Mouse (Mus musculus) lung, adult 18-20 months (tissue): ENCODE data around the gene Fzr1.

Experiments used
- DNase-seq, 2 experiments: peaks; one replicate each; pipeline ENCODE4 v3.0.0; 2022; ENCODE audit warnings: mixed read lengths in 2 of 2

Fzr1 gene

DNA sequence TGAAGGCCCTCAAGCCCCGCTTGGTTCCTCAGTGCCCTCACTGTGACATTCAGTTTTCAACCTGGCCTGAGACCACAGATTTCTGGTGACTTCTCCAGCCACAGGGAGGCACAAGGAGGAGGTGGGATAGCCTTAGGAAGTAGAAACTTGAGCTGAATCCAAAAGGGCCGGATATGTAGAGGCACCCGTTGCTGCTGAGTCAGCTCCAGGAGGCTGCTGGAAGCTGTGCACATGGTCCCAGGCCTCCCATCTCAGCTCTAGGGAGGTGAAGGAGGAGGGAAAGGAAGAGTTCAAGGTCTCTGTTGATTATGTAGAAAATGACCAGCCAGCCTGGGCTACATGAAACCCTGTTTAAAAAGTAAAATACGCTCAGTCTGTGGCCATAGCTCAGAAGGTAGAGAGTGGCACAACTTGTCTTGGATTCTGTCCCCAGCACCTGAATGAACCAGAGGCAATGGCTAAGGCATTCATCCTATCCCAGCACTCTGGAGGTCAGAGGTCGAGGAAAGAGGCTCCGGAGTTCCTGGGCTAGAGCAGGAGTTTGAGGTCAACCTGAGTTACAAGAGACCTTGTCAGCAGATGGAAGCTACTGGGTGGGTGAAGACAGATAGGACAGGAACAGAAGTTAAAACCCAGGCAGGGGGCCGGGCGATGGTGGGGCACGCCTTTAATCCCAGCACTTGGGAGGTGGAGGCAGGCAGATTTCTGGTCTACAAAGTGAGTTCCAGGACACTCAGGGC is 23.4 kb downstream of the Fzr1 start:
- DNase-seq: no peak

DNA sequence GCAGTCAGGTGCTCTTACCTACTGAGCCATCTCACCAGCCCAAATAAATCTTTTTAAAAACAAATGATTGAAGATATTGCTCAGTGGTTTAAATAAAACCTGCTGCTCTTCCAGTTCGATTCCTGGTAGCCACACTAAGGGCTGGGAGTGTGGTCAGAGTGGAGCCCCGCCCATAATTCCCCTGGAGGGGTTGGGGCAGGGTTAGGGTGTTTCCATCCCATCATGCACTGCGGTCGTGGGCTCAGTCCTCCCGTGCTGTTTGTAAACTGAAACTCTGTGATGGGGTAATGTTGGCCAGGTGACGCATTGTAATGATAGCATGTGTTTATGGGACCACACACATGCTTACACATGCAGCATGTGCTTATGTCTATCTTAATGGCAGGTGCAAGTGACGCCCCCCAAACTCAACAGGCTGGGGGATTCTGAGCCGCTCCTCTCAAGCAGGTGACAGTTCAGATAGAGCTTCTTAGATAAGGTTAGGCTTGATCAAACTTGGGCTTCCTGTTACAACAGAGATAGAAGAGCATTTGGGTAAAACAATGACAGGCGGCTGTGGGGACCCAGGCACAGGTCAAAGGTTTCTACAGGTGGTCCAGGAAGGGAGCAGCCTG is 26.5 kb downstream of the Fzr1 start:
- no peak for DNase-seq

DNA sequence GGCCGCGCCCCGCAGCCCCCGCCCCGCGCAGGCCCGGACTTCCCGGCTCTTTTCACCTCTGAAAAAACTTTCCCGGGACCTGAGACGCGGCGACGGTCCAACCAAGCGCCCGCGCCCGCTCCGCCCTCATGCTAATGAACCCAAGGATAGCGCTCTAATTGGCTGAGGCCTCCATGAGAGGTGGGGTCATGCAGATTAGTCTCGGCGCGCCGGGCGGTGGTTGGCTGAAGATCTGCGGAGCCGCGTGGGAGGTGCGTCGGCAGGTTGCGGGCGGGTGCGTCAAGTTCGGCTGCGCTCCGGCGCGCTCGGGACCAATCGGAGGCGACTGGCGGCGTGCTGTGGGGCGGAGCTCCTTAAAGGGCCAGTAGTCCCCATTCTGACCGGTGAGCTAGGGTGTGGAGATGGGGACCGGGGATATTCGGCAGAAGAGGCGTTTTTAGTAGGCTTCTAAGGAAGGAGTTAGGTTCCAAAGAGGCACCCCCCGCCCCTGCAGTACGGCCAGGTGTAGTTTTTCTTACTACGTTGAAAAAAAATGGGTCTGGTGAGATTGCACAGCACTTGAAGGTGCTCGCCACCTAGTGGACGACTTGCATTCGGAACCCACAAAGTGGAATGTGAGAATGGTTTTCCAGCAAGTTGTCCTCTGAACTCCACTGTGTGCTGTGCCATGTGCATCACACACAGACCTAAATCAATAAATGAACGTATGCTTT is 27.8 kb downstream of the Fzr1 start, which contains the start of gene Hmg20b:
Gene Hmg20b, minus strand, starts transcription at position 130 of the 713 bp plus-strand sequence.
- DNase-seq: peak; percentile 100

DNA sequence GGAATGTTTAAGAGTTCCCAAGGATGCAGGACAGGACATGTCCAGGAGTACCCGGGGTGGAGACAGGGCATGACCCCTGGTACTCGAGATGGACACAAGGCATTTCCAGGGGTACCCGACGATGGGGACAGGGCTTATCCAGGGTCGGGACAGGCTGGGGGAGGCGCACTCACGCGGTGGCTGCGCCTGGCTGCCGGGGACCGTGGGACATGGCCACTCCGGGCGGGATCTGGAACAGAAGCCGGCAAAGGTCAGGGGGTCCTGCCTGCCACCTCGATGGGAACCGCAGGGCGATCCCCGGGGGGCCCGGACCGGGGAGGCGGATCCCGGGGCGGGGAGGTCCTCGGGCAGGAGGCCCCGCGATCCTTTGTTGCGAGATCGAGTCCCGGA is 28.4 kb downstream of the Fzr1 start:
- DNase-seq: no peak

DNA sequence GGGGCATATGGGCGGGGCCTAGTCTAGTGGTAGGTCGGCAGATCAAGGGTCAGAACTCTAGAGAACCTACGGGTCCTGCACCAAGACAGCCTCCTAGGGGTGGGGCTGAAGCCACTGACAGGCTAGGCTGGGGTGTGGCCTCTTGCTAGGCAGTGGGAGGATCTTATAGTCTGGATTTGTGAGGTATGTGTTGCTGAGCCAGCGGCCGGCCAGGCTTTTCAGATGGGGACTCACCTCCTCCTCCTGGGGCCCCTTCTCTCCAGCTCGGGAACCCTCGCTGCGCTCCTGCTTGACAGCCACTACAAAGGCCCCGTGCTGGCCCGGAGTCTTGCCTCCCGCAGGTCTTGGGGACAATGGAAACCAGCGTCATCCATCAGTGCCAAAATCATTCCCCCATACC is 29.2 kb downstream of the Fzr1 start:
- DNase-seq: peak; percentile 70 to 75

DNA sequence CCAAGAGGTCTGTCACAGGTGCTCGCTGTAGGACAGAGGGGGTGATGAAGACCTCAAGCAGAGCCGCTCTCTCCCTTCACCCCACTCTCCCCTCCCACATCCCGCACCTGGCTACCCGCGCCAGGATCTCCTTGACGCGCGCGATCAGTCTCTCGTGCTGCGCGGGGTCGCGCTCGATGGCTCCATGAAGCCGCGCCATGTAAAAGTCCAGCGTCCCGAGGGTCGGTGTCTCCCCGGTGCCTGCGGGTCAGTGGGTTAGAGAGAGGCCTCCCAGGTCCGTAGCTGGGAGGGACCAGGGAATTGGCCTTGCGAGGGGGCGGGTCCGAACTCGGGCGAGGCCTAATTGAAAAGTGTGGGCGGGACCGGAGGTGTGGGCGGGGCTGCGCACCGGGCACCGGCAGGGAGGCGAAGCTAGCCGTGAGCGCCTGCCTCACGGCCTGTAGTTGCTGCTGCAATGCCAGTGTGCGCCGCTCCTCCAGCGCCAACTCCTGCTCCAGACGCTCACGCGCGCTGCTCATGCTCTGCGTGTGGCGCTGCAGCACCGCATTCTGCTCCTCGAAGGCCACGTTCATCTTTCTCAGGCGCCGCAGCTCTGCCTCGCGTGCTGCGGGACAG is 31.8 kb downstream of the Fzr1 start:
- peak; percentile 77 to 89 for DNase-seq

DNA sequence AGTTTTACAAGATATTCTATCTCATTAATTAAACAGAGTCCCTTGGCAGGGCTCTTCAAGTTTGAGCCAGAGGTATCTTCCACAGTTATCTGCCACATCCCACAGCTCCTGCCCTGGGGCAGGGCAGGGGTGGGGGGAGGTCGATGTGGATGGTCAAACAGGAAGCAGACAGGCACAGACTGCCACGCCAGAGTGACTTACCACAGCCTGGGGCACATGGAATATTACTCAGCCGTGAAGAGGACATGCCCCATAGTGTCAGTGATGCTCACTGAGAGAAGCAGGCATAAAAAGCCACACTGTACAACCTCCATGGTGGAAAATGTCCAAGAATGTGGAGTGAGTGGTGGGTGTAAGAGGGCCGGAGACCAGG is 33.2 kb downstream of the Fzr1 start:
- no peak for DNase-seq

DNA sequence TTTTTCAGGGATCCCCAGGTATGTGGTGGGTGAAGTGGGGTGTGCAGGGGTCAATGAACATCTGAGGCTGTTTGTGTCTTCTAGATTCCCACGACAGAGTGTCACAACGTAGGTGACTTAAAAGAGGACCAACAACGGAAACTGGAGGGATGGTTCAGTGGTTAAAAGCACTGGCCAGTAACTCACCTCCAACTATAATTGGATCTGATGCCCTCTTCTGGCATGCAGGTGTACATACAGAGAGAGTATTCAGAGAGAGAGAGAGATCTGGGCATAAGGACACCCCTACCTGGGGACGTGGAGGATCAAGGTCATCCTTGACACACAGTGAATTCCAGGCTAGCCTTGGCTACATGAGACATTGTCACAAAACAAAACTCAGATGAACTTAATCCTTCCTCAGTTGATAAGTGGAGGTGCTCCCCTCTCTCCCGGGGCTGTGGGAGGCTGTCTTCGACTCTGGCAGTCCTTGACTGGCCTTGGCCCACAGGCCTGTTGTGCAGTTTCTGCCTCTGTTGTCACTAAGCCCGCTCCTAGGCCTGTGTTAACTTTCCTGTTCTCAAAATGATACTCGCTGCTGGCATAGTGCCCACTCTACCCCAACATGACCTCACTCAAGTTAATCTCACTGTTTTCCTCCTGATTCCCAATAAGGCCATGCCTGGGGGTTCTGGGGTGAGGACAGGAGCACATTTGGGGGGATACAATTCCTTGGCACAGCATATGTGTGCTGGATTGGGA is 33.7 kb downstream of the Fzr1 start:
- no peak for DNase-seq

DNA sequence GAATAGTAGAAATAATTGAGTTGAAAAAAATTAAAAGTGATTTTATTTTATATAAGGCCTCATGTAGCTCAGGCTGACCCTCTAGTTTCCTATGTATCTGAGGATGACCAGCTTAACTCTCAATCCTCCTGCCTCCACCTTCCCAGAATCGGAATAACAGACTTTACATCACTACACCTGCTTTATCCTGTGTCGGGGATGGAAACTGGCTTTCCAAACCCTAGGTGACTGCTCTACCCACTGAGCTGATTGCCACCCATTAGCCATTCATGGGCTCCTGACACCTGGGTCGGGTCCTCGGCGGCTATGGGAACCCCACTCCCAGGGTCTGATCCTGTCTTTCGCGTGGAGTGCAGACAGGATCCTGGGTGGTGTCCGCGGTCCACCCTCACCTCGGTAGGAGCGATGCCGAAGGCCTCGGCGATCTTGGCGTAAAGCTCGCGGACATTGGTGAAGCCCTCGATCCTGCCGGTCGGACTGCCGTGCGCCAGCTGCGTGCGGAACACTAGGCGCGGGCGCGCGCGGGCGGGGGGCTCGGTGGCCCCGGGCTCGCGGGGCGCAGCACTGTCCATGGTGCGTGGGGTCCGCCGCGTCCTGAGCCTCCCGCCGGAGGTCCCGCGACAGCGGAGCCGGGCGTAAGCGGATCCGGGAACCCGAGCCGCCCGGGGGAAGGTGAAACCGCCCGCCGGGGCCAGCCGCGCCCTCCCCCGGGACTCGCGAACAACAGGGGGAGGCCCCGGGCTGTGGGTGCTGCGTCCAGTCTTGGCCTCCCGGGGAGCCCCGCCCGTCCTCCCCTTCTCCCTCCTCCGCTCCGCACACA is 35.4 kb downstream of the Fzr1 start, which contains the start of gene Gipc3:
Gene Gipc3, minus strand, starts transcription at position 581 of the 820 bp plus-strand sequence.
- no peak for DNase-seq

DNA sequence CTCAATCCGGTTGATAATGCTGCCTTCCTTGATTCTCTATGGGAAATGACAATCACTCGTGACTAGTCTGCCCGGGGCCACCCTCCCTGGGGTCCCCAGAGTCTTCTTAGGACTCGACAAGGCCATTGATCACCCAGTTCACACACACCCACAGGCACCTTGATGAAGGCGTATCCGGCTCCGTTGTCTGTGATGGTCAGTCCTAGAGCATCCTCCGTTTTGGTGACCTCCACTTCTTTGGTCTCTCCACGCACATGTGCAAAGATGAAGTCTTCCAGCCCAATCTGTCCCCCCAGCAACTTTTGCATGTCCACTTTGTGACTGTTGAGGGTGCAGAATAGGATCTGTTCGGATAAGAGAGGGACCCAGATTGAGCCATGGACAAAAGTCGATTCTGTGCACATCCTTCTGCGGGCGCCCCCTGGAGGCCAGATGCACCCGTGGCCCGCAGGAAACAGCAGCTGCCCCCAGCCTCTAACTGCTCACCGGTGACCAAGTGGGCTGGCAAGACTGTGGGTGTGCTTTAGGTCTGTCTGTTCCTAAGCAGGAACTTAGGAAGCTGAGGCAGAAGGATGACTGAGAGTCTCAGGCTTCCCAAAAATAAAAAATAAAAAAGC is 36.9 kb downstream of the Fzr1 start:
- peak; percentile 55 to 75 for DNase-seq

DNA sequence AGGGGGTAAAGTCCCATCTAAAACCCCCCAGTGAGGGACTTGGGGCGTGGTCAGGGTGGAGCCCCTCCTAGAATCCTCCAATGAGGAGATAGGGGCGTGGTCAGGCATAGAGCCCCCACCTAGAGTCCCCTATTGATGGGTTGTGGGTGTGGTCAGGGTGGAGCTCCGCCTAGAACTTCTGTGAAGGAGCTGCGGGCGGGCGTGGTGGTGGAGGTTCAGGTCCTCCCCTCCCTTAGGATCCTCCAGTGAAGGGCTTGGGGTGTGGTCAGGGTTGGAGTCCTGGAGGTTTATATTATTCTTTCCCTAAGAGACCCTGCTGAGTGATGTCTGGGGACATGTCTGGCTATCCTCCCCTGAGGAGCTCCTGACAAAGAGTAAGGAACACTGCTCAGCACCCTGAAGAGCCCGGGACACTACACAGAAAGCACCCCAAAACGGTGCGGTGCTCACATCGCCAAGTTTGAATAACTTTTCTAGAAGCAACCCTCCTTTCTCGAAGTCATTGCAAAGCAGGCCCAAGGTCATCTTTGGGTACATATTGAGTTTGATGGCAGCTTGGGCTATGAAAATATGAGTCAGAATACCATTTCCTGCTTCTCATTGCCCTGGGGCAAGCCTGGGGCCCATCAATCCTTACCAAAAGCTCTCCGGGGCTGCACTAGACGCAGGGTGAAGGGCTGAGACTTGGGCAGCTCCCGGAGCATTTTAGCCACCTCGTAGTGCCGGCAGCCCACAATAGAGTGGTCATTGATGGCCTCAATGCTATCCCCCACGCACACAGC is 37.6 kb downstream of the Fzr1 start:
- no peak for DNase-seq

DNA sequence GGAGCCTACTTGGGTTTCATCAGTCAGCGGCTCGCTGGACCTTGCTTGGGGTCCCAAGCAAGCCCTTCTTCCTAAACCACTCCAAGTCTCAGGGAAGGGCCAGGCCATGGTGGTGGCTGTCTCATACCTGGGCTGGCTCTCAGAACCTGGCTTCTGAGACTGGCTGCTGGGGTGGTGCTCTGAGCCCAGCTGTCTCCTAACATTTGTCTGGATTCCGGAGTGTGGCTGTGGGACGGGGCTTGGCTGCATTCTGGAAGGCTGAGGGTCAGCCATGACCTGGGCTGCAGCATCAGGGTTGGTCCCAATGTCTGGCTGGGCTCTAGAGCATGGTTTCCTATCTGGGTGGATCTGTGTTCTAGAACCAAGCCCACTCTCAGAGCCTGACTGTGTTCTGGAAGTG is 41.8 kb downstream of the Fzr1 start:
- no peak for DNase-seq

DNA sequence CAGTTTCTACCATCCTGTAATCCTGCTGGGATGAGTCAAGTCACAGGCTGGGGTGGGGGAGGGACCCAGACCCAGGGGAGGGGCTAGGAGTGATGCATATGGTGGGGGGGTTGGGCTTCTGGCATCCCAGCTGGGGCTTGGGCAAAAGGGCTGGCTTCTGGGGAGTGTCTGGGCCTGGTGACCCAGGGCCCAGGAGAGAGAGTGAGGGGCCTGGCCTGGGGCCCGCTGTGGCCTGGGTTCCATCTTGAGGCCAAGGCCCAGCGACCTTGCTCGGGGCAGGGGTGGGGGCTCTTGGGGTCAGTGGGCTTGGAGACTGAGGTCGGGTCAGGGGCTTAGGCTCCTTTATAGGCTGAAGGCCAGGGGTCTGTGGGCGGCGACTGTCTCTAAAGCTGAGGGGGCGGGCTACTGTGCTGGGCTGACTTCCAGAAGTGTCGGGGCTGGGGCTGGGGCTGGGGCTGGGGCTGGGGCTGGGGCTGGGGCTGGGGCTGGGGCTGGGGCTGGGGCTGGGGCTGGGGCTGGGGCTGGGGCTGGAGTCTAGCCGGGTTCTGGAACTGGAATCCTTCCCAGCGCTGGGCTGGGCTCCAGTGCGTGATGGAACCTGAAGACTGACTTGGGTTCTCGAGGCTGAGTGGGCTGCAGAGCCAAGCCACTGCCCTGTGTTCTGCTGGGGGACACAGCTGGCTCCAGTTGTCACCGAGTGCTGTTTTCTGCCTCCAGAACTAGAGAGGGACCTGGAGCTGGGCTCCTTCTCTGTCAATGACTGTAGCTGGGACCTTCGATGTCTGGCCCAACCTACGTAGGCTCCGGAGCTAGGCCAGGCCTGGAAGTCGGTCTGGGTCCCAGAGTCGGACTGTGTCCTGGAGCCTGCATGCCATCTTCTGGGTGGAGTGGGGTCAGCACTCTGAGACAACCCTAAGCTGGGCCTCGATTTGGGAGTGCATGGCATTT is 42.6 kb downstream of the Fzr1 start:
- DNase-seq: no peak

DNA sequence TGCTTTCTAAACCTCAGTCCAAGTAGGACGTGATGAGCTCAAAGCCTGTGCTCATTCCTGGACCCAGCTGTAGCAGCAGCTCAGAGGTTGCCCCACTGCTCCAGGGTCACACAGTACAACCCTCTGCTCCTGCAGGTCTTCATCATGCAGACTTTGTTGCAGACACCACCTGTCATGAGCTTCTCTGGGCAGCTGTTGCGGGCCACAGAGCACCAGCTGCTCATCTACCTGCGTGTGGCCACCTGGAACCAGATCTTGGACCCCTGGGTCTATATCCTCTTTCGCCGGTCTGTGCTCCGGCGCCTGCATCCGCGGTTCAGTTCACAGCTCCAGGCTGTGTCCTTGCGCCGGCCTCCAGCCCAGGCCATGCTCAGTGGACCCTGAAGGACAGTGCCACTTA is 44.0 kb downstream of the Fzr1 start:
- no peak for DNase-seq

DNA sequence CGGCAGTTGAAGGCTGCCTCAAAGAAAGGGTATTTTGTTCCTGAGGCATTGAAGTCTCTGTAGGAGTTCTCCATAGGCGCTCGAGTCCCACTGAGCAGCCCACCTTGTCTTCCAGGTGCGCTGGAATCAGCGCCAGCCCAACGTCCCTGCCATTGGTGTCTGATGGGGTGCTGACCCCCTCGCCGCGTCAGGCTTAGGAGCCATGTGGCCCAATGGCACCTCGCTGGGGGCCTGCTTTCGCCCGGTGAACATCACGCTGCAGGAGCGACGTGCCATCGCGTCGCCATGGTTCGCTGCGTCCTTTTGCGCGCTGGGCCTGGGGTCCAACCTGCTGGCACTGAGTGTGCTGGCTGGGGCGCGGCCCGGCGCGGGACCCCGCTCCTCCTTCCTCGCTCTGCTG is 46.0 kb downstream of the Fzr1 start:
- DNase-seq: no peak

DNA sequence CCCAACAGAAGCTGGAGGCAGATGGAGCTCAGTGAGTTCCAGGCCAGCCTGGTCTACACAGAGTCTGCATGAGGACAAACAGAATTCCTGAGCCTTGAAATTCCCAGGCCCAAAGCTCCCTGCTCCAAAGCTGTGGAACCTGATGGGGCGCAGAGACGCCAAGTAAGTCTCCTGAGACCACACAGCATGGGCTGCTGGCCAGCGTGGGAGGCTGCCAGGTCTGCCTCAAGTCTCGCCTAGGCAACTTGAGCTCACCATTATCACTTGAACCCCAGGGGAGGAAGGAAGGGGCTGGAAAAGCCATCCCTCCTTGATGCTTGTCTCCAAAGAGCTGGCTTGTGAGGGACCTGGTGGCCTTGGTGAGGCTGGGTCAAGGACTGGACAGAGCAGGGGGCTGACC is 48.3 kb downstream of the Fzr1 start:
- DNase-seq: no peak

DNA sequence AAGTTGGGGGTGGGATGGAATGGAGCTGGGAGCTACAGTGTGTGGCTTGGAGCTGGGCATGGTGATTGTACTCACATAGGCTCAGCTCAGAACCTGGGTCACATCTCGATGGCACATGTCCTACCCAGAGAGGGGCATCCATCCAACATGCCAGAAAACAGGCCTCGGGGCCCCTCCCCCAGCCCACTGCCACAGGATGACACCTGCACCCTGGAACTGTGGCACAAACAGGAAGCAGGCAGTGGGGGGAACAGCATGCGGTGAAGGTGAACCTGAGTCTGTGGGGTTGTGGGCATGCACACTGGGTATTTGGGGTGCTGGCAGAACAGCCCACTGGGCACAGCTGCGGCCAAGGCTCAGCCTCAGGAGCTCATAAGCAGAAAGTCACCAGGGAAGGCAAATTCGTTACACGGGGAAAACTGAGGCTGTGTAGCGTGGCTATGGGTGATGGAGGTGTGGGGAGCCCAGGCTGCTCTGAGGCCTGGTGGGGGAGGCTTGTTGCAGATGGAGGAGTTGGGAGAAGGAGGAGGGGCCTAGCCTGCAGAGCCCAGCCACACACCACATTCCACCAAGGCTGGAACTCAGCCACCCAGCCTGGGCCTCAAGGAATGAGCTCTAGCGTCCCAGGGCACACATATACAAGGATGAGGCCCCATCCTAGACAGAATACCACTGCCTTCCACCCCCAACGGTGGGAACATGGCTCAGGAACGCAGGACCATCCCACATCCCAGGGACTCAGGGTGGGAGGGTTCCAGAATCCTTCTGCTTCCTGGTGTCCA is 48.9 kb downstream of the Fzr1 start:
- no peak for DNase-seq

DNA sequence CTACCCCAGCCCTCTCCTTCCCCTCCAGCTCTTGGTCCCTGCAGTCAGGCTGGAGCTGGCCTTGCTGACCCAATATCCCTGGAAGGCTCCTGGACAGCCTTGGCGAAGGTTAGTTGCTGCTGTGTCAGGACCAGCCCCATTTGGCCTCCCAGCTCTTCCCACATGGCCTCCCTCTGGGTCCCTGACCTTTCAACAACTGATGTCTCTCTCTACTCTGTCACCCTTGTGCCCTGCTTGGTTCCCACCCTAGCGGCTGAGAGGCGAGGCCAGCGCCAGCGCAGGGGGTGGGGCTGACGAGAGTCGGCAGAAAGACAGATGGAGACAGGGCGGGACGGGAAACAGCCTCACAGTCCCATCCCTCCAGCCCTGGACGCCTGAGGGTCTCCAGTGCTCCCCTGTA is 49.9 kb downstream of the Fzr1 start, which contains the start of gene Tbxa2r:
Gene Tbxa2r, plus strand, starts transcription at position 346 of the 400 bp plus-strand sequence.
- DNase-seq: peak; percentile 67 to 75
